Mouse (Mus musculus): Measurements from ENCODE around the gene Ttc23. TPM values are rescaled to one million over a fixed set of nuclear protein-coding genes. Genes with fewer than 3 reads are reported as not detected.
A peak's percentile ranks its signal among the peaks of the same experiment; 100 is the strongest.

The Ttc23 gene
- total RNA-seq, 2 experiments from 2014 or later: 10.0 to 10.7 TPM

DNA sequence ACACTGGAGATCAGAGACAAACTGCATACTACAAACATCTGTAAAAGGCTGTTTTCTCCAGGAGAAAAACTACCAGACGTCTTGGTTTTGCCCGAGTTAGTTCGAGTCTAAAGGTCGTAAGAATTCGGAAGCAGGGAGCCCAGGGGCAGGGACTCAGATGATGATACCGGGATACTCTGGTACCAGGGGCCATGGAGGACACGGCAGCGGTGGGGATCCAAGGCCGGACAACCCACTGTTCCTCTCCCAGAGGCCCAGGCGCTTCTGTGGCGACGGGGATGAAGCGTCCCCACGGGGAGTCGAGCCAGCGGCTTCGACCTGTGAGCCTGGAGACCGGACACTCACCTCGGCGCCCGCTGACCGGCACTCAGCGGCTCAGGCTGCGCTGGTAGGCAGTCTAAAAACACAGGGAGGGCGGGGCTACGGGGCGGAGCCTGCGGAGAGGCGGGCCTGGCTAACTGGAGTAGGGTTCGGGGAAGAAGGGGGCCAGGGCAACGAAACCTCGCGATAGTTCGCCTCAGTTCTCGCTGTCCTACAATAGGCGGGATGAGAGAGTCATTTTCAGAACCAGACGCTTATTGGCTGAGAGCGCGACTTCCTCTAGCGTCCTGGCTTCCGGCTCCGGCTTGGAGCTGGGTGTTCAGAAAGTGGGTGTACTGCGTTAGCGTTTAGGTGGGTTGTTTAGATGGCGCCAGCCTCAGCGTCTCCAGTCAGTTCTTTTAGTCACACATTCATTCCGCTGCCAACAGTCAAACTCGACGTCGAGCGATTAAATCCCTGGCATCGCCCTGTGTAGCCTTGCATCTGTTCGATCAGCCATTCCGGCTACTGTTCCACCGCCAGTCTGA is 2.2 kb upstream of the Ttc23 start, which contains the start of gene Lrrc28:
Gene Lrrc28 (minus strand): TSS at position 436 of the 848 bp plus-strand sequence.
- DNase-seq (ENCODE audit: low spot score in 2 of 2): peak; percentile 99

- no peak for DNase-seq (ENCODE audit: low spot score in 2 of 2)
These were observed 1.6 kb upstream of the Ttc23 start for GRCm38 (mm10) chr7:67645681-67646014.

GRCm38 (mm10) chr7:67646131-67646530 is 1.1 kb upstream of the Ttc23 start:
- no peak for DNase-seq (ENCODE audit: low spot score in 2 of 2)

GRCm38 (mm10) chr7:67648376-67648775 is 1.2 kb downstream of the Ttc23 start:
- no peak for DNase-seq (ENCODE audit: low spot score in 2 of 2)

- no peak for DNase-seq (ENCODE audit: low spot score in 2 of 2)
These were observed 5.0 kb downstream of the Ttc23 start for GRCm38 (mm10) chr7:67652211-67652610.

DNA sequence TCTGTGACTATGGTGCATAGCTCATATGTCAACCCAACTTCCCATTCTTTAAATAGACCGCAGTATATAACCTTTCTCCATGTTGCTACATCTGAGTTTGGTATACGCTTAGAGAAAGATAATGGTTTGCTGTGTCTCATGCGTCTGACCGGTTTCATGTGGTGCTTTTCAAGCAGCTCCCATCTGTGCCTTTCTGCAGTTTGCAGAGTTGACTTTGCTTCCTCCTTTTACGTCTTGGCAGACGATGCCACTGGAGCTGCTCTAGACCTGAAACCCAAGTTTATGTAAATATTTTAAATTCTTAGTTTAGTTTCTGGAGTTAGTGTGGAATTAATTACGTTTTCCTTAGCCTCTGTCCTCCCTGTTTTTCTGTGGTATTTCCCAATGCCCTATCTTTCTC is 7.5 kb downstream of the Ttc23 start:
- no peak for DNase-seq (ENCODE audit: low spot score in 2 of 2)

- no peak for DNase-seq (ENCODE audit: low spot score in 2 of 2)
These were observed 8.0 kb downstream of the Ttc23 start for GRCm38 (mm10) chr7:67655186-67655585.

DNA sequence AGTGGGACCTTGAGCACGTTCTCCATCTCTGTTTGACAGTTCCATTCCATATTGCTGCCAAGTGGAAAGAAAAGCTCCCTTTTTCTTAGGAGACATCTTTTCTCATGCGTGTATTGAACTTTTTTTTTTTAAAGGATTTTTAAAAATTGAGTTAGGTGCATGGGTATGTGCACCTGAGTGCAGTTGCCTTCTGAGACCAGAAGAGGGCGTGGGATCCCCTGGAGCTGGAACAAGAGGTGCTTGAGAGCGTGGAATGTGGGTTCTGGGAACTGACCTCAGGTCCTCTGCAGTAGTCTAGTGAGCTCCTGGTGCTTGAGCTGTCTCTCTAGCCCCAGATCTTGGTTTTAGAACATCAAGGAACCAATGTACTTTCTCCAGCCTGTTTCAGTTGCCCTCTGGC is 10.9 kb downstream of the Ttc23 start:
- no peak for DNase-seq (ENCODE audit: low spot score in 2 of 2)

DNA sequence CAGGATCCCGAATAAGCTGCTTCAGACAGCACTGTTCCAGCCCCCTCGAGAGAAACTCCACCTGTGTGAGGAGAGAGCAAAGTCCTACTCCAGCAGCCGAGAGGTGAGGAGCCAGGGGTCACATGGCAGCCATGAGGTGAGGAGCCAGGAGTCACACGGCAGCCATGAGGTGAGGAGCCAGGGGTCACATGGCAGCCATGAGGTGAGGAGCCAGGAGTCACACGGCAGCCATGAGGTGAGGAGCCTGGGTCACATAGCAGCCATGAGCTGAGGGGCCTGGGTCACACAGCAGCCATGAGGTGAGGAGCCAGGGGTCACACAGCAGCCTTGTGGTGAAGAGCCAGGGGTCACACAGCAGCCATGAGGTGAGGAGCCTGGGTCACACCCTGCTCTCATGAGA is 15.2 kb downstream of the Ttc23 start:
- no peak for DNase-seq (ENCODE audit: low spot score in 2 of 2)

DNA sequence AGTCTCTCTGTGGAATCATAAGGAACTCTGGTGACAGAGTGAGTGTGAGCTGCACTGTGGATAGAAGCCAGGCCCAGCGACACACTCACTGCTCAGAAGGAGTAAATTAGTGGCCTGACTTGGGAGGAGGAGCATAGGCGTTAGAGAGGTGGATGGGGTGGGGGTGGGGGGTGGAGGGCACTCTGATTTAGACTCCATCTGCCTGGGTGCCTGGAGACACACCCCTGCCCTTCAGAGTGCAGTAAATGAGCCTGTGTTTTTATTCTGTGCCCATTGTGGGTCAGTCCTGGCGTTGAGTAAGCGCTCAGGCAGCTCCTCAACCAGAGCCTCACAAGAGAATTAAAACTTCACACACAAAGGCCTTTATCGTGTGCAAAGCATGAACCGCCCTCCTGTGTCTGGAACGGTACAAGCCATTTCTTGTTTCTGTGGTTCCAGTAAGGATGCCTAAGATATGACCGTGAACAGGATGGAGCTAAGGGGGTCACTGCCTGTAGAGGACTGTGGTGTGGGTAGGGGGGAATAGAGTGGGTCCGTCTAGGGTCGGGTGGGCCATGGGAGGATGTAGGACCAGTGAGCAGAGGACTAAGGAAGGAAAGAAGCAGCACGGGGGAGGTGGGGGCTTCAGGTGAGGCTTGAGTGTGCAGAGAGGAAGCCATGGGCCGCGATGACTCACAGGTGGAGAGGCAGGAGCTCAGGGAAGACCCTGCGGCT is 16.9 kb downstream of the Ttc23 start:
- no peak for DNase-seq (ENCODE audit: low spot score in 2 of 2)

DNA sequence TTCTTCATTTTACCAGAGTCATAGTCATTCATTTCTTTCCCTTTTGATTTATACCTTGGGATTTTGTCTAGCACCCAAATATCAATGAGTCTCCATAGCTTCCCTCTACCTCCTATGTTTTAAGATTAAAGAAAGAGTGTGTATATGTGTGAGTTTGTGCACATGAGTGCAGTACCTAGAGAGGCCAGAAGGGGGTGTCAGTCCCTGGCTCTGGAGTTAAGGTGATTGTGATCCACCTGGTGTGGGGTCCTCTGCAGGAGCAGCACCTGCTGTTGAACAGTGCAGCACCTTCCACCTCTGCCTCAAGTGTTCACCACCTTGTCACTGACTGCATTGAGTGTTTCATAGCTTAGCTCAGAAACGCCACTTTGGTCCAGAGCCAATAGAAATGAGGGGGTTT is 23.8 kb downstream of the Ttc23 start:
- DNase-seq (ENCODE audit: low spot score in 2 of 2): no peak

- peak; percentile 98 to 99 for DNase-seq (ENCODE audit: low spot score in 2 of 2)
These were observed 25.4 kb downstream of the Ttc23 start for GRCm38 (mm10) chr7:67672650-67673049.

DNA sequence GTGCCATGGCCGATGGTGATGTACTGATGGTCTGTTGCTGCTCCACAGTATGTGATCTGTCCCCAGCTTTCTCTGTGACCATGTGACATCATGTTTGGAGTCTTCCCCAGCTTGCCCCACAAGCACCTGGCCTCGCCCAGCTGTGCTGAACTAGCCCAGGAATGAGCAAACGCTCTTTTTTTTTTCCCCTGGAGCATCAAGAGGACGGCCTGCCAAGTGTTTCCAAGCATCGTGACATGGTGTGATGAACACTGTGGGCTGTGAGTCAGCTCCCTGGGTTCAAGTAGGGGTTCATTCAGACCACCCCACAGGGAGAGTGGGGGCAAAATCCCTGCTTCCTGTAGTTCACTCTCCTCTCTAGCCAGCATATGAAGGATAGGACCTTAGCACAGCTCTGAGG is 26.4 kb downstream of the Ttc23 start:
- DNase-seq (ENCODE audit: low spot score in 2 of 2): no peak

- DNase-seq (ENCODE audit: low spot score in 2 of 2): no peak
These were observed 31.8 kb downstream of the Ttc23 start for GRCm38 (mm10) chr7:67678878-67679499.

DNA sequence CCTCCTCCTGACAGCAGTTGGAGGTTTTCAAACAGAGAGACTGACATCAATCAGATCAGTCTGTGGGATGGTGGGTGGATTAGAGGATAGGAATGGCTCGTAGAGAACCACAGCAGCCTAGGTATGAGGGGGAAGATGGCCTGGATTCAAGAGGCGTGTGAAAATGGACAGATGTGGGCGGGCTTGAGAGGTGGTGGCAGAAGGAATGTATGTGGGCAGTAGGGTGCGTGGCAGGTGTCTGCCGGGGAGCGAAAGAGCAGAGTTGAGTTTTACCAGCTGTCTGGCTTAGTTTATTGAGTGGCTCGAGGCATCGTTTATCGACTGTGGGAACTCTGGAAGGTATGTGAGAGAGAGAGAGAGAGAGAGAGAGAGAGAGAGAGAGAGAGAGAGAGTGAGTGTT is 33.9 kb downstream of the Ttc23 start:
- no peak for DNase-seq (ENCODE audit: low spot score in 2 of 2)

GRCm38 (mm10) chr7:67683006-67683405 is 35.8 kb downstream of the Ttc23 start:
- no peak for DNase-seq (ENCODE audit: low spot score in 2 of 2)

DNA sequence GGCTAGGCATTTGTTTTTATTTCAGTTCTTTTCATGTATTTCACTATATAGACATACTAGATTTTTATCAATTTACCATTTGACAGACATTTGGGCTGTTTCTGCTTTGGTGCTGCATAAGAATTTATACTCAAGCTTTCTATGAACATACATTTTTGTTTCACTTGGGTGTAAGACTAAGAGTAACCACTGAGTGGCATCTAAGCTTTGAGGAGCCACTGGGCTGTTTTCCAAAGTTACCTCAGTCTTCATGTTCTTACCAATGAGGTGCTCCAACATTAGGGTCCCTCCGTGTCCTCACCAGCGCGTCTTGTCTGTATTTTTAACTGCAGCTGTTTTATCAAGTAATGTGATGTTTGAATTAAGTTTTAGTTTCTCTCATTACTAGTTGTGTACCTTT is 39.3 kb downstream of the Ttc23 start:
- no peak for DNase-seq (ENCODE audit: low spot score in 2 of 2)

GRCm38 (mm10) chr7:67688281-67688680 is 41.1 kb downstream of the Ttc23 start:
- DNase-seq (ENCODE audit: low spot score in 2 of 2): no peak

DNA sequence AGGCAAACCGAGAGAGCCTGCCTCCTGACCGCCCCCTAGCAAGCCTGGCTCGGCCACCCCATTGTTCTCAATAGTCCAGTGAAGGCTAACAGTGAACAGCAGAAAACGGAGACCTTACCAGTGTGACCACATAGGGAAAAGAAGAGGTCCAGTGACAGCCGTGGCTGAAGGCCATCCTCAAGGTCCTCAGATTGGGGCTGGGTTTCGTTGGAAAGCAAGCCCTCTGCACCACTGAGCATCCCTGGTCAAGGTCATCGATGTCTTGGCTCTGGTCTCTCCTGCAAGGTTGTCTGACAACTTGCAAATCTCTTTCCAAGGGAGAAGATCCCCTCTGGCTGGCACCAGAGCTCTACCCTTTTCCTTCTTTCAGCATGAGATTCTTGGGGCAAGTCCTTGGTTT is 42.6 kb downstream of the Ttc23 start:
- no peak for DNase-seq (ENCODE audit: low spot score in 2 of 2)

DNA sequence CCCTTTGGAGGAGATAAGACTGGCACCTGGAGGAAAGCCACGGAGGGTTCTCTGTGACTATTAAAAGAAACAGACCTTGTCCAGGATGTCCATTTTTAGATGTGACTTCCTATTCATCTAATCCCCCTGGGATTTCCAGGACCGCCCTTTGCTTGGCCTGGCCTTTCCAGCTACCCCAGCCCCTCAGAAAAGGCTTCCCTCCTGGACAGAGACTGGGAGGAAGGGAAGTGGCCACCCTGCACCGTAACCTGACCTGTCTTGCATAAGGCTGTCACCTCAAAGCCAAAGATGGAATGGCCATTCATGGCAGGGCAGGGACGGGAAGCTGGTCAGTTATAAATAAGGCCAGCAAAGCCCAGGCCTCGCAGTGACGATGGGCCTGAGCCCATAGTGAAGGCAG is 43.8 kb downstream of the Ttc23 start:
- DNase-seq (ENCODE audit: low spot score in 2 of 2): no peak

GRCm38 (mm10) chr7:67692141-67692540 is 44.9 kb downstream of the Ttc23 start:
- no peak for DNase-seq (ENCODE audit: low spot score in 2 of 2)

All from layer of hippocampus, postnatal 10 days (tissue).